Mouse (Mus musculus): ENCODE measurements around the gene Gm44511. TPM values are rescaled to one million over a fixed set of nuclear protein-coding genes. Genes with fewer than 3 reads are reported as not detected.
"Not testable (repeated sequence)": the region's sequence is repeated elsewhere in the genome, so short reads cannot be mapped to it uniquely, and the experiment has no call there.

Gm44511 gene
- polyA plus RNA-seq, 1 experiment from 2014 or later: not detected

DNA sequence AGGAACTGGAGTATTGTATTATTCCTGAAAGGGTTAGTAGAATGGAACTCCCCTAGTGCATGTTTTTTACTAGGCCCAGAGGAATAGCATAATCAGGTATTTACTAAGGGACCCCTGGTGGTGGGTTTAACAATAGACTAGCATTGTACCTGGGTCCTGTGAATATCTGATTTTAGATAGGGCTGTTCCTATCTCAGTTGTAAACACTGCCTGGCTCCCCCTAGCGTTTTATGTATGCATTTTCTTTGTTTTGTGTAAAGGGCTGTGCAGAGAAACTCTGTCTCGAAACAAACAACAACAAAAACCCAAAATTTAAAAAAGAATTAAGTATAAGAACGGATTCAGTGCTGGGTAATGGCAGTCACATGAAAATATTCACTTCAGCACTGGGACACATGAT is 19.1 kb downstream of the Gm44511 start:
- H3K27me3 ChIP-seq: no peaks in the 10 kb centered on the region
- 69% methylated on average over 3 of the region's 3 CpGs for WGBS
- H3K4me2 ChIP-seq: no peak overlapping the region
- no peaks in the 10 kb centered on the region for H3K4me1 ChIP-seq
- H3K9me3 ChIP-seq: no peaks in the 10 kb centered on the region
- no peak overlapping the region for H3K27ac ChIP-seq
- no peaks in the 10 kb centered on the region for H3K36me3 ChIP-seq
- no peak overlapping the region for H3K4me3 ChIP-seq
- no peak for ATAC-seq (ENCODE audit: borderline replicate concordance, extremely low read depth, low FRiP score, low TSS enrichment)
- H3K9ac ChIP-seq: no peak overlapping the region

DNA sequence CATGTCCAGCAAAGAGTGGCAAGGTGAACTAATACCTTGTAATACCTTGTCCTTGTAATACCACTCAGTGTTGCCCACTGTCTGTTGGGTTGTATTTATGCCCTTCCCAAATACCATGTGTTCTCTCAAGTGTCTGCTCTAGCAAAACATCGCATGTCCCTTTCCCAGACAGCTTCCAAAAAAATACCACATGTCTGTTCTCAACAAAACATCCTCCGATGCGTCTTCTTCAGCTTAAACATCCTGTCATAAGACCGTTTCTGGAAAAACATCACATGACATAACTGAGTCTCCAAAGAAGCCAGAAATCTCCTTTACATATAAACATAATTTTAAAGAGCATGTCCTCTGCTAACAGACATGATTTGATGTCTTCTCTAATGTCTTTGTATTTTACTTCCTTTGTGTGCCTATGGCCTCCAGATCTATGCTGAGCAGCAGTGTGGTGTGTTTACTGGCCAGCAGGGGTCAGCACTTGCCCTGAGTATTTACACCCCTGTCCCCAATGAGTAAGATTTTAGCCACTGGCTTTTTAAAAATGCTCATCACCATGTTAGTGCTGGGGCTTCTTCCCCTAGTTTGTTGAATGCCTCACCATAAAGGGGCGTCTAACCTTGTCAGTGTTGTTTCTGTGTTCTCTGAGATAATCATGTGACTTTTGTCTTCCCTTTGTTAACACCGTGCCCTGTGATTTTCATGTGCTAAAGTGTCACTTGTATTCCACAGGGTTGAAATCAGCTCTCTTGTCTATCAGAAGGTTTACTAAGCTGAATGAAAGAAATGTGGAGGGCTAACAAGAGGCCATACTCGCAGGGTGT is 21.1 kb downstream of the Gm44511 start:
- 57% methylated on average over 7 of the region's 7 CpGs for WGBS

DNA sequence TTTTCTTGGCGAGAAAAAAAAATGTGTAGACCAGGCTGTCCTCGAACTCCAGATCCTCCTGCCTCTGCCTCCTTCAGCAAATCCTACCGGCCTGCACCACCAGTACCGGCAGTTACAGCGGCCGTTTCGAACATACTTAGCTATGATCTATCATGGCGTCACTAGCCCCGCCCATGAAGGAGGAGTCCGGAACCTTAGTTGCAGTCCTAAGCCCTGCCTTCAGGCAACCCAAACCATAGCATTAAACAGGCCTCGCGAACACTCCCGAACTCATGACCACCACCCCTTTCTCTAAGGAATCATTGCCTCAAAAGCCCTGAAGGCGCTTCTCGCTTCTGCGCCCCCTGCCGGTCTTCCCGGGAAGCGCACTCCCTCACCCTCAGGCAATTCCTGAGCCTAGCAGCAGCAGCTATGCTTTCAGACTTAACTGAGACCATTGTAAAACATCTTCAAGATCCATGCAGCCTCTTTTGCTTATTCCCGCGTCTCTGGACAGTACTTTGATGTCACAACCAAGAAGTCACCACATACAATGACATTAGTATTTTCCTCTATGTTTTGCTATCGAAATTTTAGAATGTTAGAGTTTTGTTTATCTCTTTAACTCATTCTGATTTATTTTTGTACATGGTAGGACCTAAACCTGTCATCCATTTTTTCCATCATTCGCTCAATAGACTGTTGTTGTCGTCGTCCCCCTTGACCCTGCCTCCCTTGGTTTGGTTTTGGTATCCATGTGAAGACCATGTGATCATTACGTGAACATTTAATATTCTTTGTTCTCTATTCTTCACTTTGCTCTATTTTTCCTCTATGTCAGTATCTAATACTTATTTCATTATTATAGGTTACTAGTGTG is 22.9 kb downstream of the Gm44511 start:
- no peaks in the 10 kb centered on the region for H3K36me3 ChIP-seq
- peak overlapping the region; percentile 49 for H3K27ac ChIP-seq
- WGBS: 5% methylated on average over 26 of the region's 26 CpGs
- peak overlapping the region; percentile 41 for H3K4me3 ChIP-seq
- H3K27me3 ChIP-seq: no peaks in the 10 kb centered on the region
- peaks cover 6% of the 10 kb centered on the region for H3K4me1 ChIP-seq
- peak overlapping the region; percentile 43; the same call in 1 of the 2 replicates for H3K9ac ChIP-seq
- ATAC-seq (ENCODE audit: borderline replicate concordance, extremely low read depth, low FRiP score, low TSS enrichment): peak; percentile 95
- peak overlapping the region; percentile 66 for H3K4me2 ChIP-seq
- no peaks in the 10 kb centered on the region for H3K9me3 ChIP-seq

More for the DNA sequence above, 21.1 kb downstream of the Gm44511 start:
- not testable (repeated sequence) for H3K27me3 ChIP-seq; H3K4me1 ChIP-seq; H3K9ac ChIP-seq; H3K4me2 ChIP-seq; H3K4me3 ChIP-seq; H3K27ac ChIP-seq; ATAC-seq (ENCODE audit: borderline replicate concordance, extremely low read depth, low FRiP score, low TSS enrichment); H3K9me3 ChIP-seq; H3K36me3 ChIP-seq

DNA sequence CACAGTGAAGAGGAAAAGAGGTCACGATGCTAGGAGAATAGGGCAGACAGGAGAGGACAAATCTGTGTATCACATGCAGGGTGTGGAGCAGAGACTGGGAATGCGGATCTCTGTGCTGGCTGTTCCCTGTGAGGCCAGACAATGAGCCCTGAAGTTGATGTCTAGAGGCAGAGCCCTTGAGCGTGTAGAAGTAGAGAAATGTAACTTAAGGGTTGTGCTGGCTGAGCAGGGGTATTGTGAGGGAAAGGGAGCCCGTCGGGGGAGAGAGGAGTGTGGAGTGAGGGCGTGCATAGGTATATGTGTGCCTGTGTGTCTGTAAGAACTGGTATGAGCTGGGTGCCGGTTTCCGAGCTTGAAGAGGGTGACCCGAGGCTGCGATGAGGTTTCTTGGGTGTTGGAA is 23.6 kb downstream of the Gm44511 start:
- H3K9me3 ChIP-seq: no peaks in the 10 kb centered on the region
- H3K4me1 ChIP-seq: peaks cover 11% of the 10 kb centered on the region
- H3K27ac ChIP-seq: peak overlapping the region; percentile 49
- H3K36me3 ChIP-seq: no peaks in the 10 kb centered on the region
- H3K4me2 ChIP-seq: peak overlapping the region; percentile 66
- peak; percentile 40 for ATAC-seq (ENCODE audit: borderline replicate concordance, extremely low read depth, low FRiP score, low TSS enrichment)
- 5% methylated on average over 10 of the region's 10 CpGs for WGBS
- H3K27me3 ChIP-seq: no peaks in the 10 kb centered on the region
- peak overlapping the region; percentile 43 for H3K9ac ChIP-seq
- peak overlapping the region; percentile 41 for H3K4me3 ChIP-seq

DNA sequence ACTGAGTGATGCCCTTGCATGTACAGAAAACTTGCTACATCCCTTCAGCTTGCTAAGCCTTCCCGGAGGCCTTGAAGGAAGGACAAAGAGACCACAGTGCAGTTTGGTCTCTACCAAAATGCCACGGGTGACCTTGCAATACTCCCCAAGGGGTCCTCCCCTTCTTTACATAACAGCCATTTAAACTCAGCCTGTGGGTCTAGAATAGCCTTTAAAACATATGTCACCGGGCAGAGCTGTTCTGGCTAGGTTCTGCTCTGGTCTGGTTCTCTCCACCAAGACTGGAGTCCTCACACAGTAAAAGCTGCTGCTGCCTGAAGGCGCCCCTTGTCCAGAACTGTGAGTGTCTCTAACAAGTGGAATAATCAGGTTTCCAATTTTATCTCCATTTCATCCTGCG is 25.4 kb downstream of the Gm44511 start:
- not testable (repeated sequence) for H3K36me3 ChIP-seq; H3K4me3 ChIP-seq; H3K4me2 ChIP-seq; H3K27me3 ChIP-seq; H3K9ac ChIP-seq; H3K27ac ChIP-seq; ATAC-seq (ENCODE audit: borderline replicate concordance, extremely low read depth, low FRiP score, low TSS enrichment); H3K9me3 ChIP-seq
- WGBS: 79% methylated on average over 5 of the region's 5 CpGs
- peaks cover 14% of the 10 kb centered on the region for H3K4me1 ChIP-seq

DNA sequence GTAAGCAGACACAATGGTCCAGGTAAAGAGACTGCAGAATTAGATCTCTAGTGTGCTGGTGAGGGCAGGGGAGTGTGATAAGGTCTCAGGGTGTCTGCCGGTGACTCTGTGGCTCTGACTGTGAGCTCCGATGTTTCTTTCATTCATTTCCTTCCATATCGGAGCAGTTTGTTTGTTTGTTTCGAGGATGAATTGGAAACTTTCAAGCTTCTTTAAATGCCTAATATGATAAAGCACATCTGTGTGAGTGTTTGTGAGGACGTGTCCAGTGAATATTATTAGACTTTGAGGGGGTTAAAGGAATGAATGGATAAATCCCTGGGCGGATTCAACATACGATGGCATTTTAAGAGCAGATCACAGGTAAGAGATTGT is 26.2 kb downstream of the Gm44511 start:
- no peaks in the 10 kb centered on the region for H3K27me3 ChIP-seq
- H3K4me1 ChIP-seq: peaks cover 14% of the 10 kb centered on the region
- H3K36me3 ChIP-seq: no peaks in the 10 kb centered on the region
- H3K4me3 ChIP-seq: peak overlapping the region; percentile 66
- H3K9ac ChIP-seq: no peak overlapping the region
- H3K4me2 ChIP-seq: peak overlapping the region; percentile 55
- H3K27ac ChIP-seq: peak overlapping the region; percentile 94
- H3K9me3 ChIP-seq: no peaks in the 10 kb centered on the region
- no peak for ATAC-seq (ENCODE audit: borderline replicate concordance, extremely low read depth, low FRiP score, low TSS enrichment)
- 14% methylated on average over 7 of the region's 7 CpGs for WGBS

DNA sequence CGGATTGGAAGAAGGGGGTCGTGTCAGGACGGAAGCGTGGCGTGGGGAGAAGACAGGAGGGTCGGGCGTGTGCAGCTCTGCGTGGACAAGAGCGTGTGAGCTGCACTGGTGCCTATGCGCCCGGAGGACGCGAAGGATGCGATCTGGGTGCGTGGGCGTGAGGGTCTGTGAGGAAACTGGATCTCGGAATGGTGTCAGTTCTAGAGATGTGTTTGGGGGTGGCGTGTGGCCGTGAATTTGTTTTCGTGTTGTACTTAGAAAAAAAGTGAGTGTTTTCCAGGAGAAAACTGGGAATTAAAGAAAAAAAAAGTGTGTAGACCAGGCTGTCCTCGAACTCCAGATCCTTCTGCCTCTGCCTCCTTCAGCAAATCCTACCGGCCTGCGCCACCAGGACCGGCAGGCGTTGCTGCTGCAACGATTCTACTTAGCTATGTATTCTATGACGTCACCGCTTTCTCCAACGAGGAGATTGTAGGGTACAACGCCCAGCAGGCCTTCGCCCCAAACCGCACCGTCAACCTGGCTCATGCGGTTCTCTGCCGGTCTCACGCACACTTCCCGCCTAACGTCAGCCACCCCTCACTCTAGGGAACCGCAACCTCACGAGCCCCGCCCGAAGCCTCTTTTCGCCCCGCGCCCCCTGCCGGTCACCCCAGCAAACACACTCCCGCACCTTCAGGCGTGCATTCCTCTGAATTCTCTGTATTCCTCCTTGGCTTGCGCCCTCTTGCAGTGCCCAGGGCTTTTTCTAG is 26.8 kb downstream of the Gm44511 start:
- H3K4me3 ChIP-seq: peak overlapping the region; percentile 66
- peak overlapping the region; percentile 64 for H3K9ac ChIP-seq
- peak overlapping the region; percentile 65 for H3K4me2 ChIP-seq
- under 1% methylated on average over 49 of the region's 49 CpGs for WGBS
- peak overlapping the region; percentile 94 for H3K27ac ChIP-seq
- H3K9me3 ChIP-seq, H3K36me3 ChIP-seq, H3K27me3 ChIP-seq: not testable (repeated sequence)
- peaks cover 14% of the 10 kb centered on the region for H3K4me1 ChIP-seq
- peak; percentile 62 for ATAC-seq (ENCODE audit: borderline replicate concordance, extremely low read depth, low FRiP score, low TSS enrichment)

DNA sequence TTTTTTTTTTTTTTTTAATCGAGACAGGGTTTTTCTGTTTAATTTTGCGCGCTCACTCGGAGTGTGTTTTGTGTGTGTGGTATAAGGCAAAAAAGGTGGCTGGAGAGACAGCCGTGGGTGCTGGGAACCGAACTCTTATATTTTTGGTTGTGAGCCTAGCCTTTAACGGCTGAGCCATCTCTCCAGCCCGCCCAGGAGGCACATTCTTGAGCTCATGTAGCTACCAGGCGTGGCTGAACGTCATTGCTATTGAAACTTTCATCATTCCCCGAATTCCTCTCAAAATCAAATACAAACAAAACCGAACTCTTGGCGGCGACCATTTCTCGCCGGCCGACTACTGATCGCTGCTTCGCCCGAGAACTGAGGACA is 27.4 kb downstream of the Gm44511 start:
- ATAC-seq (ENCODE audit: borderline replicate concordance, extremely low read depth, low FRiP score, low TSS enrichment): peak; percentile 44; the same call in 1 of the 2 replicates
- Histone ChIP-seq H3K4me2 (peak overlapping the region; percentile 65), H3K9ac (peak overlapping the region; percentile 64), H3K4me1 (peaks cover 14% of the 10 kb centered on the region), H3K4me3 (peak overlapping the region; percentile 66), H3K27ac (peak overlapping the region; percentile 94)
- under 1% methylated on average over 20 of the region's 20 CpGs for WGBS
- H3K36me3 ChIP-seq, H3K9me3 ChIP-seq, H3K27me3 ChIP-seq: not testable (repeated sequence)

DNA sequence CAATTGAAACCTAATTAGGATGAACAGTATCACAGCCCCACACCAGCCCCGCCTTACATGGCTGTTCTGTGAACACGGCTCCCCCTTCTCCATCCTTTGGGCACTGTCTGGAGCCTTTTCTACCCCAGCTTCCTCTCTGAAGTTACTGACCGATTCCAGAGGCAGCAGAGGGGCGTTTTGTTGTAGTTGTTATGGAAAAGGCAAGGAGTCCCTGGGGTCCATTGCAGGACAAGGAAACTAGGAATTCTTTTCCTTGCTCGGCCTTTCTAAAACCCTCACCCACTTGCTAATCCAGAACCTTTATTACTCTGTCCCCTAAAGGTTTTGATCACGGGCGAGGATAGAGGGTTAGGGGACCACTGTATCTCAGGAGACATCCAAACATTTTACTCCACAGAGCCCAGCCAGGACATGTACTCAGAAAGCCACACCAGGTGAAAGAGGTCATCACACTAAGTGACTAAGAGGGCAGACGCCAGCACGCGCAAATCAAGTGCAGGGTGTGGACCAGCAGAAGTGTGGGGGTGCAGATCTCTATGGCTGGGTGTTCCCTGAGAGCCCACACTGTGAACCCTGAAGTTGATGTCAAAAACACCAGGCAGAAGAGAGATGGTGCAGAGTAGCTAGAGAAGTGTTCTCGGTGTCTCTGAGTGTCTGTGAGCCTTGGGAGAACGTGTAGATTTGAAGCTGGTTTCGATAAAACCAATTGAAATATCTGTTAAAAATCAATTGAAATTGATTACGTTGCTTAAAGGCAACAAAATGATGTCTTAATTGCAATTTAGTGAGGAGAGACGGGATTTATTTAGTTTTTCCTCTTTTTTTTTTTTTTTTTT is 28.0 kb downstream of the Gm44511 start:
- Histone ChIP-seq H3K4me2 (peak overlapping the region; percentile 65), H3K9me3 (no peaks in the 10 kb centered on the region), H3K9ac (peak overlapping the region; percentile 34; the same call in 1 of the 2 replicates), H3K4me3 (peak overlapping the region; percentile 66), H3K27ac (peak overlapping the region; percentile 48), H3K36me3 (no peaks in the 10 kb centered on the region), H3K27me3 (no peaks in the 10 kb centered on the region), H3K4me1 (peaks cover 14% of the 10 kb centered on the region)
- WGBS: 13% methylated on average over 15 of the region's 15 CpGs
- ATAC-seq (ENCODE audit: borderline replicate concordance, extremely low read depth, low FRiP score, low TSS enrichment): no peak

DNA sequence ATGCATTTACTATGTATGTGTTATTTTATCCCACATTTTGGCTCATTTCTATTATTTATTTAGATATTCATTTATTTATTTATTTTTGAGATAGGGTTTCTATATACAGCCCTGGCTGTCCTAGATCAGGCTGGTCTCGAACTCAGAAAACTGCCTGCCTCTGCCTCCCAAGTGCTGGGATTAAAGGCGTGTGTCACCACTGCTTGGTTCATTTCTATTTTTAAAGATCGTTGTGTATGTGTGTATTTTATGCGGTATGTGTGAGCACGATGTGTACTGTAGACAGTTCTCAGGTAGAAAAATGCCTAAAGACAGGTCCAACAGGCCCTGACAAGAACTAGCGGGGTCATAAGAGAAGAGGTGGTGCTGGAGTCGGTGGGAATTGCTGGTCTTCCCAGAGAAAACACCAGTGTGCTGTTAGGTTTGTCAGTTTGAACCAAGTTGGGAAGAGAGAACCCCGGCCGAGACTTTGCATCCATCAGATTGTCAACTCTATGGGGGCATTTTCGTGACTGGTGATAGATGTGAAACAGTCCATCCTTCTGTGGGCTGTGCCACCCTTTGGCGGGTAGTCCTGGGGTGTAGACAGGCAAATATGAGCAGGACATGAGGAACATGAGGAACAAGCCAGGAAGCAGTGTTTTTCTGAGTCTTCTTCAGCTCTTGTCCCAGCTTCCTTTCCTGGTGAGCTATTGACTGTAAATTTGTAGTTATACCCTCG is 28.8 kb downstream of the Gm44511 start:
- Histone ChIP-seq H3K36me3 (no peaks in the 10 kb centered on the region), H3K4me2 (peak overlapping the region; percentile 65; the same call in 1 of the 2 replicates), H3K27me3 (no peaks in the 10 kb centered on the region), H3K9me3 (no peaks in the 10 kb centered on the region), H3K9ac (no peak overlapping the region), H3K27ac (no peak overlapping the region), H3K4me1 (peaks cover 14% of the 10 kb centered on the region), H3K4me3 (no peak overlapping the region; the same call in 1 of the 2 replicates)
- no peak for ATAC-seq (ENCODE audit: borderline replicate concordance, extremely low read depth, low FRiP score, low TSS enrichment)
- 72% methylated on average over 12 of the region's 12 CpGs for WGBS
